Mouse (Mus musculus) bone marrow, adult 2 months (tissue): ENCODE data around the gene Rec114. TPM values are rescaled to one million over a fixed set of nuclear protein-coding genes. Genes with fewer than 3 reads are reported as not detected.

ENCODE experiments used
- H3K27ac ChIP-seq: fragments of 200-500 bp; 2 replicates; pipeline ENCODE4 v1.5.1; 2012; ENCODE audit warnings: low read depth, mild to moderate bottlenecking, control low read depth, inconsistent platforms, low read length; ENCODE audit not compliant: control insufficient read depth, poor library complexity, insufficient read depth
- H3K4me1 ChIP-seq: fragments of 200-500 bp; 2 replicates; pipeline ENCODE4 v1.6.1; 2011; ENCODE audit warnings: low read length; ENCODE audit not compliant: control insufficient read depth, insufficient read depth
- H3K4me3 ChIP-seq: fragments of 200-500 bp; replicated peaks from 2 replicates; pipeline ENCODE3; 2011; ENCODE audit warnings: mild to moderate bottlenecking, low read depth, low read length, control low read depth; ENCODE audit not compliant: control insufficient read depth
- CTCF ChIP-seq: fragments of 200-500 bp; IDR thresholded peaks from 2 replicates; pipeline ENCODE4 v1.5.1; 2011; ENCODE audit warnings: low read length, control low read depth; ENCODE audit not compliant: control insufficient read depth, insufficient read depth
- POLR2A ChIP-seq: fragments of 200-500 bp; IDR thresholded peaks from 2 replicates; pipeline ENCODE4 v1.6.1; 2011; ENCODE audit warnings: low read depth, mild to moderate bottlenecking, control low read depth, low read length, borderline replicate concordance; ENCODE audit not compliant: control insufficient read depth
- WGBS: fragments of 180-500 bp; shearing (Covaris S2); methylation state at CpG from one replicate; pipeline ENCODE4 v1.1.7; 2018; 5-methylcytosine and 5-hydroxymethylcytosine counted together
- polyA plus RNA-seq: library from polyadenylated mRNA; stranded (reverse); fragments of >200 nt; gene quantifications from 2 replicates; pipeline ENCODE4 v1.2.4, GENCODE M21; 2011; ENCODE audit warnings: low replicate concordance; ENCODE audit not compliant: missing spikeins, insufficient read depth, insufficient read length

Gene Rec114
- polyA plus RNA-seq, 1 experiment: 68.2 TPM

GRCm38 (mm10) chr9:58762086-58762485, 18.3 kb upstream of the Rec114 start:
- WGBS: 67% methylated on average over 2 of the region's 2 CpGs
- no peaks in the 10 kb centered on the region for H3K4me1 ChIP-seq

DNA sequence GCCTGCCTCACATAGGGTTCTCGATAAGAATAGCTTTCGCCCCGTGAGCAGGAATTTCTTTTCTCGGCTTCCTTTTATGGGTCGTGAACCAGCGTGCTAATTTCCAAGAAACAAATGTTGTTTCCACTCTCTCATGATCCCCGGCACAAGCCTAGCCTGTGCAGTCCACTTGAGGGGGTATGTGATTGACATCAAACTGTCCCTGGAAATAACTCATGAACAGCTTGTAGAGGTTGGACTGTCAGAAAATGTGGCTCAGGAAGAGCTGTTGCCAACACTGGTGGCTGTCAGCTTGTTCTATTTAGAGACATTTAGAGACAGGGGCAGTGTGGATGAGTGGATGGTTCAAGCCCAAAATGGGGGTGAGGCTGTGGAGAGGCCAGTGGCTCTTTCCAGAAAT, 15.0 kb upstream of the Rec114 start:
- H3K27ac ChIP-seq: no peak overlapping the region
- WGBS: 83% methylated on average over 7 of the region's 7 CpGs
- H3K4me1 ChIP-seq: no peaks in the 10 kb centered on the region
- H3K4me3 ChIP-seq: no peak overlapping the region
- TF ChIP-seq POLR2A: no peak
- TF ChIP-seq CTCF: no peak

More at GRCm38 (mm10) chr9:58762086-58762485, 18.3 kb upstream of the Rec114 start:
- no peak overlapping the region for H3K4me3 ChIP-seq
- no peak overlapping the region for H3K27ac ChIP-seq
- TF ChIP-seq CTCF (no peak), POLR2A (no peak)

GRCm38 (mm10) chr9:58756371-58757132, 12.8 kb upstream of the Rec114 start:
- WGBS: 71% methylated on average over 12 of the region's 12 CpGs
- Histone ChIP-seq H3K4me1 (no peaks in the 10 kb centered on the region), H3K27ac (no peak overlapping the region), H3K4me3 (no peak overlapping the region)
- TF ChIP-seq POLR2A (no peak), CTCF (no peak)

DNA sequence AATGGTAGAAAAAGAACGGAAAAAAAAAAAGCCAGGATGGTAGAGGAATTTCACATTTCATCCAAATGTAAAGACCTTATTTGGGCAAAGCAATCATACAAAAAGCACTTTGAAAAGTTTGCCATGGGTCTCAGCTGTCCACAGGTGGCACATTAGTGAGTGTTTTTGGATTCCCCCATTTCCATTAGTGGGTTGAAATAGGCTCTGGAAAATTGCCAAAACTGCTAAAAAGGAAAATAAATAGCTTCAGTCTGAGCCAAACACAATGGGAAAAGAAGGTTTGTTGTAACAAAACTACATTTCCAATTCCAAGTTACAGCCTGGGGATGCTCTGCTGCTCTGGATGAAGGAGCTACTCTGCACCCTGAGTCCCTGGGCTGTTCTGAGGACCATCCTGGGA, 9.8 kb upstream of the Rec114 start:
- Histone ChIP-seq H3K4me1 (no peaks in the 10 kb centered on the region), H3K27ac (no peak overlapping the region), H3K4me3 (no peak overlapping the region)
- WGBS: 78% methylated on average over 1 of the region's 1 CpGs
- no peak for TF ChIP-seq CTCF
- no peak for TF ChIP-seq POLR2A

DNA sequence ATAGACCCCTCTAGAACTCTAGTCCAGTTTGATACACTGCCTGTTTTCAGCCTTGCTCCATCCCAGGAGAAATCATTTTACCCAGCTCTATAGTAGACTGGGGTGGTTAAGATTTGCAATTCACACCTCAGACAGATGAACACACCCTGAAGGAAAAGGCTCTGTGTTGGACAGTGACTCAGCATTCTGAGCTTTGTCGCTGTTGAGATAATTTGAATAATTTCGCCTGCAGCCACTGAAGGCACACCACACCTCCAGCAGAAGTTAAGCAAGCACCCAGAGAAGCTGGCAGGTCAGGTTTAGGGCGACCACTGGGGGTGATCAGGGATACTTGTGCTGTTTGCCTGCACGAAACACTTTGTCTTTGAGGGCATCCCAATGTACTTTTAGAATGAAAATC, 4.4 kb upstream of the Rec114 start:
- Histone ChIP-seq H3K4me1 (no peaks in the 10 kb centered on the region), H3K27ac (no peak overlapping the region), H3K4me3 (no peak overlapping the region)
- TF ChIP-seq POLR2A: no peak
- TF ChIP-seq CTCF: no peak
- 24% methylated on average over 4 of the region's 4 CpGs for WGBS

DNA sequence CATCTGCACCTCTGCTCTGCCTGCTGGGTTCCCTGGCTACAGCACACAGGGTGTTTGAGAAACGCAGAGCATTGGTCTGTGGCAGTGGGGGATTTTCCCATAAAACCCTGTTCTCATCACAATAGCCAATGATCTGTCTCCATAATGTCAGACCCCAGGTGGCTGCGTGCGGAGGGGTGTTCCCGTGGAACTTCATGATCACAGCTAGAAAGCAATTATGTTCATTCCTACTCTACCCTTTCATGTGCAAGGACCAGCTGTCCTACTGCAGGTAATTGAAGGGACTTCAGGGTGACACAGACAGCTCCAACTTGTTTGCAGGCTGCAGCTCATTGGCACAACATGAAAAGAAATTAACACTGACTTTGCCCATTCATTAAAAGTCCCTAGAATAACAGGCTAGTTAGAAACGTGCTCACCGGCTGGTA, 3.6 kb upstream of the Rec114 start:
- Histone ChIP-seq H3K27ac (no peak overlapping the region), H3K4me3 (no peak overlapping the region), H3K4me1 (no peaks in the 10 kb centered on the region)
- WGBS: 66% methylated on average over 6 of the region's 6 CpGs
- no peak for TF ChIP-seq POLR2A
- no peak for TF ChIP-seq CTCF

DNA sequence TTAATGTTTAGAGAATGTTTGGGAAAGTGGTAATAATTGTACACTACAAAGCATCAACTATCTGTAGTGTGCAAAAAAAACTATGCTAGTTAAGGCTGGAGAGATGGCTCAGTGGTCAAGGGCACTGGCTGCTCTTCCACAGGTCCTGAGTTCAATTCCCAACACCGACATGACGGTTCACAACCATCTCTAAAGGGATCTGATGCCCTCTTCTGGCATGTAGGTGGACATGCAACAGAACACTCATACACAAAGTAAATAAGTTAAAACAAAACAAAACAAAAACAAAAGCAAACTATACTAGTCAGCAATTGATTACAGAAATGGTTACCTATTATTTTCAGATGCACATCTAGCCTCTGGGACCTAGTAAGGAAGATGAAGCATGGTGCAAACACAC, 1.1 kb downstream of the Rec114 start:
- WGBS: 93% methylated on average over 2 of the region's 2 CpGs
- no peak overlapping the region for H3K4me3 ChIP-seq
- no peaks in the 10 kb centered on the region for H3K4me1 ChIP-seq
- TF ChIP-seq POLR2A (no peak), CTCF (0 out of 2 replicates have a peak, but pooled peaks have one; percentile 2)
- no peak overlapping the region for H3K27ac ChIP-seq

- no peak overlapping the region for H3K4me3 ChIP-seq
- H3K27ac ChIP-seq: no peak overlapping the region
- H3K4me1 ChIP-seq: no peaks in the 10 kb centered on the region
- WGBS: 79% methylated on average over 20 of the region's 20 CpGs
- TF ChIP-seq POLR2A (no peak), CTCF (no peak)
Measured at GRCm38 (mm10) chr9:58741369-58741768, 2.4 kb downstream of the Rec114 start.
